Mouse (Mus musculus) myocyte (in vitro differentiated cells): ENCODE measurements around the gene Mrrf.

Experiments
- CEBPB ChIP-seq: IDR thresholded peaks from 2 replicates; pipeline ENCODE4 v1.6.1; 2011; ENCODE audit warnings: mild to moderate bottlenecking, moderate library complexity; ENCODE audit not compliant: poor library complexity, insufficient read depth, severe bottlenecking
- E2F4 ChIP-seq: IDR thresholded peaks from one replicate; pipeline ENCODE4 v1.6.1; 2011; ENCODE audit warnings: mild to moderate bottlenecking, control low read depth, moderate library complexity; ENCODE audit not compliant: insufficient read depth
- POLR2A ChIP-seq: IDR thresholded peaks from one replicate; pipeline ENCODE4 v1.6.1; 2011; ENCODE audit warnings: low read depth, mild to moderate bottlenecking, control low read depth, moderate library complexity; ENCODE audit not compliant: insufficient read length
- POLR2AphosphoS2 ChIP-seq: IDR thresholded peaks from one replicate; pipeline ENCODE4 v1.6.1; 2011; ENCODE audit warnings: low read depth, control low read depth; ENCODE audit not compliant: insufficient read length
- SRF ChIP-seq: IDR thresholded peaks from one replicate; pipeline ENCODE4 v1.6.1; 2011; ENCODE audit warnings: low read depth; ENCODE audit not compliant: control insufficient read depth, insufficient read length
- TCF12 ChIP-seq: IDR thresholded peaks from one replicate; pipeline ENCODE4 v1.6.1; 2011; ENCODE audit warnings: mild to moderate bottlenecking, control low read depth; ENCODE audit not compliant: poor library complexity, insufficient read depth, severe bottlenecking
- TCF3 ChIP-seq: IDR thresholded peaks from one replicate; pipeline ENCODE4 v1.6.1; 2011; ENCODE audit warnings: low read depth, control low read depth; ENCODE audit not compliant: insufficient read length
- USF1 ChIP-seq: IDR thresholded peaks from one replicate; pipeline ENCODE4 v1.6.1; 2011; ENCODE audit warnings: low read depth, mild to moderate bottlenecking, control low read depth, moderate library complexity

DNA sequence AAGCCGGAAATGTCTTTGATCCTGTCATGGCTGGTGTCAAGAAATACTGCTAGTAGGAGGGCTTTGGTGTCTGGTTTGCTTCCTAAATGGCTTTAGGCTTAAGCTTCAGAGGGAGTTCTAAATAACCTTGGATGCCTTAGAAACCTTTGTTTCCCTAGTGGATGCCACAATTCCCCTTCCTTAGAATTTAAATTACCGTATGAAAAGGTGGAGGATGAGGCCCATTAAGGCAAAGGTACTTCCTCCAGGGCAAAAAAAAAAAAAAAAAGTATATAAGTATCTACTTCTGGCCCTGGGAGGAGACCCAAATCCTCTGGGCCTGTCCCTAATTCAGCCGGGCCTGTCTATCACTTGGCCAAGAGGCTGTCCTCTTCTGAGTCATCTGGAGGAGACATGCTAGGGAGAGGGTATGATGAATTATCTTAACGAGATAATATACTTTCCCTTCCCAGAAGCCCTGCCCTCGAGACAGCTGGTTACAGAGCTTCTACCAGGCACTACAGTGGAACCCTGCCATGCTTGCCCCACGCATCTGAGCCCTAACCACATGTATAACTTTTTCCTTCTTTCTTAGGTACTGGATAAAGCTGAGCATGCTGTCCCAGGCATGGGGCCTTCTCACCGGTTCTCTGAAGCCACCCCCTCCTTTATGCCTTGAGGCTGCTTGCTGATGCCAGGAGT is 86.1 kb downstream of the Mrrf start:
- TF ChIP-seq CEBPB (no peak), E2F4 (no peak), TCF3 (no peak), POLR2A (peak; percentile 44), POLR2AphosphoS2 (peak; percentile 53), SRF (no peak), TCF12 (no peak), USF1 (no peak)
